Mouse (Mus musculus) cortical plate, adult 2 months (tissue): ENCODE measurements around the gene Ccdc106. TPM values are rescaled to one million over a fixed set of nuclear protein-coding genes. Genes with fewer than 3 reads are reported as not detected.

Source experiments
- H3K27ac ChIP-seq: fragments of 200-500 bp; 2 replicates; pipeline ENCODE4 v1.5.1; 2012; ENCODE audit warnings: low read length, control low read depth, inconsistent platforms; ENCODE audit not compliant: insufficient read depth
- H3K4me1 ChIP-seq: fragments of 200-500 bp; 2 replicates; pipeline ENCODE4 v1.6.1; 2011; ENCODE audit warnings: low read length; ENCODE audit not compliant: control insufficient read depth, insufficient read depth
- H3K4me3 ChIP-seq: fragments of 200-500 bp; 2 replicates; pipeline ENCODE4 v1.5.1; 2011; ENCODE audit warnings: mild to moderate bottlenecking, low read length, control low read depth; ENCODE audit not compliant: insufficient read depth
- CTCF ChIP-seq: fragments of 200-500 bp; IDR thresholded peaks from 2 replicates; pipeline ENCODE4 v1.5.1; 2011; ENCODE audit warnings: mild to moderate bottlenecking, control low read depth, low read length; ENCODE audit not compliant: insufficient read depth; ENCODE audit errors: extremely low read depth
- POLR2A ChIP-seq: fragments of 200-500 bp; IDR thresholded peaks from 2 replicates; pipeline ENCODE4 v1.6.1; 2011; ENCODE audit warnings: mild to moderate bottlenecking, low read length, control low read depth; ENCODE audit not compliant: insufficient read depth; ENCODE audit errors: extremely low read depth
- polyA plus RNA-seq: library from polyadenylated mRNA; depleted of rRNA; stranded (reverse); fragments of >200 nt; gene quantifications from 2 replicates; pipeline ENCODE4 v1.2.3, GENCODE M21; 2012; rRNA removed

Gene Ccdc106
- polyA plus RNA-seq, 1 experiment, result 68.6 TPM

DNA sequence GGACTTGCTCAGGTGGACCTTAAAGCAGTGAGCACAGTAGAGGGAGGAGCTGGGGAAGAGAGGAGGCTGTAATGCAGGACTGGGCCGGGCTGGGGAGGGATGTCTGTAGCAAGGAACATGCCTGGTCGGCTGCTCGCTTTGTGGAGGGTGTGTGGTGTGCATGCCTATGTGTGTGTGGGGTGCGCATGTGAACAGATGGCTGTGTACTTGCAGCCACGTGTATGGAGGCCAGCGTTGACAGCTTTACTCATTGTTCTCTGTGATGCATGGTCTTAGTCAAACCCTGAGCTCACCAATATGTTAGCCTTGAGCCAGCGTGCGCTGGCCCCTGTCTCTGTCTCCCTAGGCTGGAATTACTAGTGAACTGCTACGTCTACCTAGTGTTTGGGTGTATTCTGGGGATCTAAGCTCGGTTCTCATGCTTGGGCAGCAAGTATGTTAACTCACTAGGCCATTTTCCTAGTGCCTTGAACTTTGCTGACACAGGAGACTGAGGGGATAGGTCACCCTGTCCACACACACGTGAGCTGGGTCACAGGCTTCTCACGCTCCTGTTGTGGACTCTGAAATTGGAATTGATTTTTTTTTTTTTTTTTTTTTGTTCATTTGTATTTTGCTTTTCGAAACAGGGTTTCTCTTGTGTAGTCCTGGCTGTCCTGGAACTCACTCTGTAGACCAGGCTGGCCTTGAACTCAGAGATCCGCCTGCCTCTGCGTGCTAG lies 70.8 kb downstream of the Ccdc106 start:
- TF ChIP-seq CTCF (no peak), POLR2A (no peak)
- H3K4me1 ChIP-seq, result peaks cover 8% of the 10 kb centered on the region
- H3K27ac ChIP-seq, result no peak overlapping the region
- no peak overlapping the region for H3K4me3 ChIP-seq

DNA sequence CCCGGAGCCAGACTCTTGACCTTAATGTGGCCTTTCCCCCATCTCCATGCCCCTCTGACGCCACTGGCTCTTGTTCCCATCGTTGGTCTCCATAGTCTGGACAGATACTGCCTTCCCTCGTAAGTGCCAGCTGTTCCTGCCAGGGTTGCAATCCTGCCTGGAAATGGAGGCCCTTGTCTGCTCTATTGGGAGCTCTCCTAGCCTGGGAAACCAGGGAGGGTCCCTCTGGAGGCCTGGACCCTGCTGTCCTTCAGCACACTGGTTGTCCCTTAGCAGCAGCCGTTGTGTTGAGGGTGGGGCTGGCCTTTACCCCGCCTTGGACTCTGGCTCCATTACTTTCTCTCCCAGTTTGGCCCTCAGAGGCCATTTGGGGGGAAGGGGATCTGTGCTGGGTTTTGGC lies 72.0 kb downstream of the Ccdc106 start:
- TF ChIP-seq POLR2A, result no peak
- TF ChIP-seq CTCF, result no peak
- Histone ChIP-seq H3K27ac (no peak overlapping the region), H3K4me3 (no peak overlapping the region), H3K4me1 (peaks cover 8% of the 10 kb centered on the region)

DNA sequence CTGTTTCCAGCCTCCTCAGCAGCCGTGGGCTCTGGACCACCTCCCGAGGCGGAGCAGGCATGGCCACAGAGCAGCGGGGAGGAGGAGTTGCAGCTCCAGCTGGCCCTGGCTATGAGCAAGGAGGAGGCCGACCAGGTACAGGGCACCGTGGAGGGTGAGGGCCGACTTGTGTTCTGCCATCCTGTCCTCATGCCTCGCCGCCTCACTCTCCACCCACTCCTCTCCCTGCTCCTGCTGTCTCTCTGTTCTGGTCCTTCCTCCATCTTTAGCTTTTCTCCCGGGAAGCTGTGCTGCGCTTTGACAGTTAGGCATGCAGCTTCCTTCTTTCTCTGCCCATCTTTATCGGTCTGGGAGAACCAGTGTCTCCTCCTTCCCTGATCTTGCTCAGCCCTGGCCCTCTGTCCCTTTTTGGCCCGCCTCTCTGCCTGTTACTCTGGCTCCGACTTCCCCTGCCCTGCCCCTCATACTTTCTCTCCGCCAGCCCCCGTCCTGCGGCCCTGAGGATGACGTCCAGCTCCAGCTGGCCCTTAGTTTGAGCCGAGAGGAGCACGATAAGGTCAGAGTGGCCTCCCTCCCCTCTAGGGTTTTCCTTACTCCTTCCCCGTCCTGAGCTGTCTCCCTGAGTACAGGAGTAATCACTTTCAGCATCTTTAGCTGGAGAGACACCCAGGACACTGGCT lies 72.6 kb downstream of the Ccdc106 start:
- Histone ChIP-seq H3K4me1 (peaks cover 8% of the 10 kb centered on the region), H3K27ac (no peak overlapping the region), H3K4me3 (no peak overlapping the region)
- TF ChIP-seq POLR2A (no peak), CTCF (no peak)

DNA sequence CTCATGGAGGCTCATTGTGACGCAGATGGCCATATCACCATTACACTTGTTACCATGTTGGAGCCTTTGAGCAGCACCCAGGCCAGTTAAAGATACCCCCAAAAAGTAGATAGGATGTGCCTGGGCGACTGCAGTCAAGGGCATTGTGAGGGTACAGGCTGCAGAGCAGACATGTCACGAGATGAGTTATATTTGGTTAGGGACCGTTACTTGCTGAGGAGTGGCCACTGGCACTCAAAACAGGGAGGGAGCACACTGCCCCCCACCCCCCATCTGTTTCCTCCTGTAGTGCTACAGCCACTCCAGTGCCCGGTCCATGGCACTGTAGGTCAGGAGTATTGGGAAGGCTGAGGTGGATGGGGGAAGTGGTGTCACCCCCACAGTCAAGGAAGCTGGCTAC lies 78.4 kb downstream of the Ccdc106 start:
- Histone ChIP-seq H3K27ac (no peak overlapping the region), H3K4me1 (no peaks in the 10 kb centered on the region), H3K4me3 (no peak overlapping the region)
- TF ChIP-seq POLR2A, result no peak
- TF ChIP-seq CTCF, result no peak

DNA sequence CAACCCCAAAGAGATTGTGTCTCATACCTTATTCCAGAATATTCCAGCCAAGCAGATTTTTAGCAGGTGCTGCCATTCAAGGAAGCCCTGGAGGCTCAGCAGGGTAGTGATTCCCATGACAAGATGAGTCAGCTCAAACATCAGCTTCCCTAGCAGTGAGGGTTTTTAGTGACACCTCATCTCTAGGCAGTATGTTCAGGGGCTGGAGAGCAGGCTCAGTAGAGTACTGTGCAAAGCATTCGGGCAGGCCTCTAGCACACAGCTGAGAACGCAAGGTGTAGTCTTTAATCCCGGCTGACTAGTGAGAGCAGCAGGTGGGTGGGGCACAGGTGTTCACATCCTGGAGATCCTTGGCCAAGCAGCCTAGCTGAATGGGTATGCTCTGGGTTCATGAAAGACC lies 79.4 kb downstream of the Ccdc106 start:
- no peaks in the 10 kb centered on the region for H3K4me1 ChIP-seq
- no peak for TF ChIP-seq CTCF
- H3K4me3 ChIP-seq, result no peak overlapping the region
- H3K27ac ChIP-seq, result no peak overlapping the region

DNA sequence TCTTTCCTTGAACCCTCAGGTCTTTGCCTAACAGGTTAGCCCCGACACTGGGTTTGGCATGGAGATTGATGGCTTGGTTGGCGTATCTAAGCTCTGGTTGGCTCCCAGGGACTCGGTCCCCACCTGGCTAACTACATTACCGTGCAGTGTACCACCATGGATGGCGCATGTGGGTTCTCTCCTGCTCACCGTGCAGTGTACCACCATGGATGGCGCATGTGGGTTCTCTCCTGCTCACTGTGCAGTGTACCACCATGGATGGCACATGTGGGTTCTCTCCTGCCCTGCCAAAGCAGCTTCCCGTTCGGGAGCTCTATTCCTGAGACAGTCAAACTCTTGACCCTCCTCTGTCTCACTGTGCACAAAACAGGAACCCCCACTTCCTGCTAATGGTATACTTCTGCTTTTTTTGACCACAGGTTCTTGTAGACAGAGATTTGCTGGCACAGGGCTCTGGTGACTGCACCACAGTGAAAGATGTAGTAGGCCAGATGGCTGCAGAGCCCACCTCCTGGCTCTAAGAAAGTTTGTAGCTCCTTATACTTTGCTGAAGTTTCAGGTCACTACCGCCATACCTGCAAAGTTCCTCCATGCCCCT lies 80.8 kb downstream of the Ccdc106 start:
- Histone ChIP-seq H3K27ac (no peak overlapping the region), H3K4me3 (no peak overlapping the region), H3K4me1 (no peaks in the 10 kb centered on the region)
- TF ChIP-seq POLR2A, result no peak
- no peak for TF ChIP-seq CTCF

DNA sequence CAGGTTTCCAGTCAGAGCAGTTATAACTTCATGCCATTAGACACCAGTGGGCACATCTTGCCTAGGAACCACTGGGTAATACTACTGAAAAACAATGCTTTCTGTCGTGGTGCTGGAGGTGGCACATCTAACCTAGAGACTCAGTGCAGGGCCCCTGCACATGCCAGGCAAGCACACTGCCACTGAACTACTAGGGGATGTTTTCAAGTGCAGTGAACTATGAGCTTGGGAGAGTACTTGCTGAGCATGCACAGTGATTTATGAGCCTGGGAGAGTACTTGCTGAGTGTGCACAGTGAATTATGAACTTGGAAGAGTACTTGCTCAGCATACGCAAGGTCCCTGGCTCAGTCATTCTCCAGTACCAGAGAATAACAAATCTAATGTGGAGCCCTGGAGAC lies 82.2 kb downstream of the Ccdc106 start:
- H3K4me3 ChIP-seq, result no peak overlapping the region
- no peak overlapping the region for H3K27ac ChIP-seq
- no peak for TF ChIP-seq CTCF
- no peak for TF ChIP-seq POLR2A
- no peaks in the 10 kb centered on the region for H3K4me1 ChIP-seq

DNA sequence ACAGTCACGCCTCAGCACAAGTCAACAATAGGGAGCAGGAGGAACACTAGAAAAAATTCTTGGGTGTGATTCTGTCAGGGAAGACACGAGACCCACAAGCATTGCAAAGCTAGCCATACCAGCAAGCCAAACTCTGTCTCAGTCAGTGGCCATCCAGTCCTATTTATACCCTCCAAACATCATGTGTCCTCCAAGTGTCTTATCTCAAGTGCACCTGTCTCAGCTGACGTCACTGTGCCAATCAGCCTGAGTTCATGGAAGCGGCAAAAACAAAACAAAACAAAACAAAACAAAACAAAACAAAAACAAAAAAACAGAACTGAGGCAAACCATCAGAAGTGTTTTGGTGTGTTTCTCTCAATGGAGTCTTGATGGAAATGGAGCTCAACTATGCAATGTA lies 87.9 kb downstream of the Ccdc106 start:
- Histone ChIP-seq H3K4me3 (no peak overlapping the region), H3K27ac (no peak overlapping the region), H3K4me1 (no peaks in the 10 kb centered on the region)
- TF ChIP-seq POLR2A (no peak), CTCF (no peak)

DNA sequence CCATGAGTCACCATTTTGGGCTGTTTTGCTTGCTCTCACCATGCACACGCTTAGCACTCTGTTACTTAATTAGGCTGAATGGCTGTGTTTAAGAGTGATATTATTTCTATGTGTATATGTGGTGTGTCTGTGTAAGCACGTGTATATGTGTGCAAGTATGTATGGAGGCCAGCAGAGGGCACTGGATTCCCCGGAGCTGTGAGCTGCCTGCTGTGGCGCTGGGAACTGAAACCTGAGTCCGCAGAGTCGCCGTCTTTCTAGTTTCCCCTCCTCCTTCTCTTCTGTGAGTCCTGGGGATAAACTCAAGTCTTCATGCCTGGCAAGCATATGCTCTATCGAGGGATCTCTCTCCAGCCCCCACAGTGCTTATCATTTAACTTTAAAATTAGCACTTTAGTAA lies 88.9 kb downstream of the Ccdc106 start:
- Histone ChIP-seq H3K4me1 (no peaks in the 10 kb centered on the region), H3K4me3 (no peak overlapping the region), H3K27ac (no peak overlapping the region)
- TF ChIP-seq CTCF (no peak), POLR2A (no peak)

Other genes with a start within 250 kb of the Ccdc106 start
- gene Fam71e2, start 249.3 kb upstream of the Ccdc106 start, polyA plus RNA-seq, result not detected in 2 replicates
- 0.35 and 0.36 TPM in 2 replicates for gene Il11, start 237.7 kb upstream of the Ccdc106 start, polyA plus RNA-seq
- gene Tmem190, start 237.6 kb upstream of the Ccdc106 start, polyA plus RNA-seq, result not detected in 2 replicates
- gene Tmem238, start 230.9 kb upstream of the Ccdc106 start, polyA plus RNA-seq, result 4.6 and 4.9 TPM in 2 replicates
- 257 and 299 TPM in 2 replicates for gene Rpl28, start 227.7 kb upstream of the Ccdc106 start, polyA plus RNA-seq
- 177 and 181 TPM in 2 replicates for gene Ube2s, start 208.0 kb upstream of the Ccdc106 start, polyA plus RNA-seq
- gene Shisa7, start 175.9 kb upstream of the Ccdc106 start, polyA plus RNA-seq, result 135 and 143 TPM in 2 replicates
- gene Isoc2b, start 150.3 kb upstream of the Ccdc106 start, polyA plus RNA-seq, result 12.3 and 15.7 TPM in 2 replicates
- gene Isoc2a, start 143.4 kb upstream of the Ccdc106 start, polyA plus RNA-seq, result 11.7 and 11.8 TPM in 2 replicates
- 0.31 and 0.32 TPM in 2 replicates for gene Gm36210, start 114.0 kb upstream of the Ccdc106 start, polyA plus RNA-seq
- 9.7 TPM in 2 replicates for gene Zfp628, start 105.3 kb upstream of the Ccdc106 start, polyA plus RNA-seq
- gene Nat14, start 98.5 kb upstream of the Ccdc106 start, polyA plus RNA-seq, result 91.7 and 94.0 TPM in 2 replicates
- gene Ssc5d, start 94.8 kb upstream of the Ccdc106 start, polyA plus RNA-seq, result 3.8 and 4.1 TPM in 2 replicates
- gene Sbk2, start 56.1 kb upstream of the Ccdc106 start, polyA plus RNA-seq, result 0.32 and 0.48 TPM in 2 replicates
- 1.2 TPM in 2 replicates for gene Sbk3, start 49.4 kb upstream of the Ccdc106 start, polyA plus RNA-seq
- 38.0 and 39.2 TPM in 2 replicates for gene Zfp579, start 24.4 kb upstream of the Ccdc106 start, polyA plus RNA-seq
- gene Zfp524, start 6.1 kb upstream of the Ccdc106 start, polyA plus RNA-seq, result 15.3 and 15.6 TPM in 2 replicates
- 21.5 TPM in 2 replicates for gene Fiz1, start 5.9 kb upstream of the Ccdc106 start, polyA plus RNA-seq
- gene Gm44973, start 5.1 kb upstream of the Ccdc106 start, polyA plus RNA-seq, result not detected in 2 replicates
- gene Zfp865, start 177 bp upstream of the Ccdc106 start, polyA plus RNA-seq, result 28.7 and 30.0 TPM in 2 replicates
- not detected in 2 replicates for gene 4632433K11Rik, start 13.6 kb downstream of the Ccdc106 start, polyA plus RNA-seq
- 5.7 and 6.5 TPM in 2 replicates for gene Zfp784, start 17.9 kb downstream of the Ccdc106 start, polyA plus RNA-seq
- 34.4 and 36.9 TPM in 2 replicates for gene Zfp580, start 31.0 kb downstream of the Ccdc106 start, polyA plus RNA-seq
- 184 TPM in 2 replicates for gene U2af2, start 41.6 kb downstream of the Ccdc106 start, polyA plus RNA-seq
- 420 and 464 TPM in 2 replicates for gene Epn1, start 59.7 kb downstream of the Ccdc106 start, polyA plus RNA-seq
- gene Rfpl4, start 96.4 kb downstream of the Ccdc106 start, polyA plus RNA-seq, result not detected in 2 replicates
- 0.27 and 0.36 TPM in 2 replicates for gene Rasl2-9, start 105.4 kb downstream of the Ccdc106 start, polyA plus RNA-seq
- gene Vmn1r55, start 129.1 kb downstream of the Ccdc106 start, polyA plus RNA-seq, result not detected in 2 replicates
- not detected in 2 replicates for gene Vmn1r56, start 176.2 kb downstream of the Ccdc106 start, polyA plus RNA-seq
- gene Vmn1r57, start 197.9 kb downstream of the Ccdc106 start, polyA plus RNA-seq, result not detected in 2 replicates